Mouse (Mus musculus) cerebellum, adult 2 months (tissue): ENCODE results near the gene Atp6v0b. TPM values are rescaled to one million over a fixed set of nuclear protein-coding genes. Genes with fewer than 3 reads are reported as not detected.

Experiments
- DNase-seq, 2 experiments: peaks; one replicate each; pipeline ENCODE4 v3.0.0; 2021
- H3K27ac ChIP-seq: fragments of 200-500 bp; 2 replicates; pipeline ENCODE4 v1.5.1; 2012; ENCODE audit warnings: low read length, control low read depth, inconsistent platforms; ENCODE audit not compliant: insufficient read depth
- H3K27me3 ChIP-seq: fragments of 200-500 bp; 2 replicates; pipeline ENCODE4 v1.6.1; 2012; ENCODE audit warnings: inconsistent platforms, mild to moderate bottlenecking, low read length, moderate library complexity; ENCODE audit not compliant: control insufficient read depth, insufficient read depth
- H3K4me1 ChIP-seq: fragments of 200-500 bp; 2 replicates; pipeline ENCODE4 v1.6.1; 2011; ENCODE audit warnings: low read length; ENCODE audit not compliant: control insufficient read depth, insufficient read depth
- H3K4me3 ChIP-seq: fragments of 200-500 bp; replicated peaks from 2 replicates; pipeline ENCODE3; 2011; ENCODE audit warnings: mild to moderate bottlenecking, low read depth, low read length, control low read depth; ENCODE audit not compliant: insufficient read depth
- CTCF ChIP-seq: fragments of 200-500 bp; IDR thresholded peaks from 2 replicates; pipeline ENCODE4 v1.5.1; 2011; ENCODE audit warnings: low read depth, mild to moderate bottlenecking, control low read depth, low read length, moderate library complexity, borderline replicate concordance; ENCODE audit not compliant: insufficient read depth
- POLR2A ChIP-seq: fragments of 200-500 bp; IDR thresholded peaks from 2 replicates; pipeline ENCODE4 v1.6.1; 2011; ENCODE audit warnings: low read length, control low read depth, borderline replicate concordance; ENCODE audit not compliant: insufficient read depth
- WGBS: fragments of 180-500 bp; shearing (Covaris S2); methylation state at CpG from one replicate; pipeline ENCODE4 v1.1.7; 2018; 5-methylcytosine and 5-hydroxymethylcytosine counted together
- polyA plus RNA-seq: library from polyadenylated mRNA; depleted of rRNA; stranded (reverse); fragments of >200 nt; gene quantifications from 2 replicates; pipeline ENCODE4 v1.2.3, GENCODE M21; 2012

Atp6v0b gene
- polyA plus RNA-seq, 1 experiment = 669 TPM

- H3K4me1 ChIP-seq = peaks cover 16% of the 10 kb centered on the region
These were observed 27.7 kb upstream of the Atp6v0b start, which contains the start of gene Ipo13 for GRCm38 (mm10) chr4:117914591-117915442. Ipo13 (minus strand) TSS chr4:117914999.

GRCm38 (mm10) chr4:117914031-117914430 is 26.9 kb upstream of the Atp6v0b start:
- 0% methylated on average over 8 of the region's 8 CpGs for WGBS
- Histone ChIP-seq H3K27ac (peak overlapping the region; percentile 92), H3K27me3 (no peaks in the 10 kb centered on the region), H3K4me3 (peak overlapping the region; percentile 98), H3K4me1 (peaks cover 21% of the 10 kb centered on the region)
- DNase-seq = peak; percentile 62 to 66
- TF ChIP-seq CTCF = no peak
- TF ChIP-seq POLR2A = 0 out of 2 replicates have a peak, but pooled peaks have one; percentile 2

More at GRCm38 (mm10) chr4:117914591-117915442, 27.7 kb upstream of the Atp6v0b start, which contains the start of gene Ipo13:
- H3K27ac ChIP-seq = peak within 1 kb of the TSS; percentile 92
- H3K4me3 ChIP-seq = peak within 1 kb of the TSS; percentile 98
- peak; percentile 91 to 97 for DNase-seq
- no peaks in the 10 kb centered on the region for H3K27me3 ChIP-seq
- TF ChIP-seq CTCF = no peak
- peak; percentile 78 for TF ChIP-seq POLR2A
- under 1% methylated on average over 61 of the region's 61 CpGs for WGBS

- peak overlapping the region; percentile 92 for H3K27ac ChIP-seq
- 7% methylated on average over 3 of the region's 3 CpGs for WGBS
These were observed 26.3 kb upstream of the Atp6v0b start for GRCm38 (mm10) chr4:117913421-117913820.

GRCm38 (mm10) chr4:117912685-117913273 is 25.6 kb upstream of the Atp6v0b start:
- Histone ChIP-seq H3K27me3 (no peaks in the 10 kb centered on the region), H3K27ac (peak overlapping the region; percentile 92), H3K4me1 (peaks cover 29% of the 10 kb centered on the region), H3K4me3 (peak overlapping the region; percentile 98)
- no peak for TF ChIP-seq POLR2A
- TF ChIP-seq CTCF = no peak
- DNase-seq = peak in 1 of 2 experiments; percentile 50
- WGBS = 3% methylated on average over 7 of the region's 7 CpGs

More at GRCm38 (mm10) chr4:117913421-117913820, 26.3 kb upstream of the Atp6v0b start:
- TF ChIP-seq POLR2A (no peak), CTCF (no peak)
- no peaks in the 10 kb centered on the region for H3K27me3 ChIP-seq
- peak; percentile 82 to 85 for DNase-seq
- peaks cover 23% of the 10 kb centered on the region for H3K4me1 ChIP-seq
- H3K4me3 ChIP-seq = peak overlapping the region; percentile 98

- DNase-seq = peak; percentile 82 to 83
- peak overlapping the region; percentile 92 for H3K27ac ChIP-seq
- WGBS = 10% methylated on average over 13 of the region's 13 CpGs
- peak overlapping the region; percentile 98 for H3K4me3 ChIP-seq
- H3K27me3 ChIP-seq = no peaks in the 10 kb centered on the region
- TF ChIP-seq POLR2A (no peak), CTCF (no peak)
- peaks cover 29% of the 10 kb centered on the region for H3K4me1 ChIP-seq
These were observed 25.0 kb upstream of the Atp6v0b start for GRCm38 (mm10) chr4:117912131-117912561.

GRCm38 (mm10) chr4:117908834-117909453 is 21.8 kb upstream of the Atp6v0b start:
- WGBS = 24% methylated on average over 8 of the region's 8 CpGs
- H3K4me1 ChIP-seq = peaks cover 53% of the 10 kb centered on the region
- H3K4me3 ChIP-seq = peak overlapping the region; percentile 9
- H3K27ac ChIP-seq = peak overlapping the region; percentile 10; the same call in 1 of the 2 replicates
- TF ChIP-seq POLR2A = no peak
- TF ChIP-seq CTCF = no peak
- no peaks in the 10 kb centered on the region for H3K27me3 ChIP-seq
- DNase-seq = no peak

GRCm38 (mm10) chr4:117906196-117906595 is 19.1 kb upstream of the Atp6v0b start:
- 54% methylated on average over 3 of the region's 3 CpGs for WGBS
- Histone ChIP-seq H3K27ac (0 out of 2 replicates have a peak overlapping the region, but pooled peaks have one; percentile 33), H3K4me3 (no peak overlapping the region), H3K4me1 (peaks cover 41% of the 10 kb centered on the region), H3K27me3 (no peaks in the 10 kb centered on the region)
- no peak for TF ChIP-seq CTCF
- TF ChIP-seq POLR2A = no peak
- peak; percentile 30 to 62 for DNase-seq
